Mouse (Mus musculus) cortical plate, adult 2 months (tissue): ENCODE measurements at regions not wholly inside any gene's neighbourhood (a gene's known extent, or its start where the extent isn't known, plus 50 kb on each side); places are given as distances from the start of the nearest gene placed in this dataset.

Source experiments
- H3K27ac ChIP-seq: fragments of 200-500 bp; 2 replicates; pipeline ENCODE4 v1.5.1; 2012; ENCODE audit warnings: low read length, control low read depth, inconsistent platforms; ENCODE audit not compliant: insufficient read depth
- H3K4me1 ChIP-seq: fragments of 200-500 bp; 2 replicates; pipeline ENCODE4 v1.6.1; 2011; ENCODE audit warnings: low read length; ENCODE audit not compliant: control insufficient read depth, insufficient read depth
- H3K4me3 ChIP-seq: fragments of 200-500 bp; 2 replicates; pipeline ENCODE4 v1.5.1; 2011; ENCODE audit warnings: mild to moderate bottlenecking, low read length, control low read depth; ENCODE audit not compliant: insufficient read depth
- CTCF ChIP-seq: fragments of 200-500 bp; IDR thresholded peaks from 2 replicates; pipeline ENCODE4 v1.5.1; 2011; ENCODE audit warnings: mild to moderate bottlenecking, control low read depth, low read length; ENCODE audit not compliant: insufficient read depth; ENCODE audit errors: extremely low read depth
- POLR2A ChIP-seq: fragments of 200-500 bp; IDR thresholded peaks from 2 replicates; pipeline ENCODE4 v1.6.1; 2011; ENCODE audit warnings: mild to moderate bottlenecking, low read length, control low read depth; ENCODE audit not compliant: insufficient read depth; ENCODE audit errors: extremely low read depth

- Histone ChIP-seq H3K4me1 (peaks cover 8% of the 10 kb centered on the region), H3K27ac (peak overlapping the region; percentile 90), H3K4me3 (no peak overlapping the region)
- no peak for TF ChIP-seq POLR2A
- peak; percentile 98 for TF ChIP-seq CTCF
Observed at GRCm38 (mm10) chr13:100892204-100892603, 59.0 kb upstream of the Slc30a5 start.

GRCm38 (mm10) chr13:100890457-100890856 lies 57.2 kb upstream of the Slc30a5 start:
- Histone ChIP-seq H3K27ac (peak overlapping the region; percentile 35; the same call in 1 of the 2 replicates), H3K4me3 (no peak overlapping the region), H3K4me1 (peaks cover 8% of the 10 kb centered on the region)
- no peak for TF ChIP-seq CTCF
- no peak for TF ChIP-seq POLR2A

- H3K4me1 ChIP-seq = peaks cover 4% of the 10 kb centered on the region
- H3K4me3 ChIP-seq = no peak overlapping the region
- TF ChIP-seq POLR2A (no peak), CTCF (no peak)
- H3K27ac ChIP-seq = no peak overlapping the region
Observed at GRCm38 (mm10) chr13:100888481-100888880, 55.3 kb upstream of the Slc30a5 start.

GRCm38 (mm10) chr13:100883711-100884110 lies 50.5 kb upstream of the Slc30a5 start:
- TF ChIP-seq POLR2A (no peak), CTCF (no peak)
- Histone ChIP-seq H3K4me3 (no peak overlapping the region), H3K4me1 (no peaks in the 10 kb centered on the region), H3K27ac (no peak overlapping the region)
